In genomic region chr17:46728496-46728895, GRCm38 (mm10) we compare ENCODE assay signal across 8 mouse cellular contexts. TPM values are rescaled to one million over a fixed set of nuclear protein-coding genes. Genes with fewer than 3 reads are reported as not detected.
DNase-seq lines count a peak whose midpoint lies in the region; ATAC-seq and TF ChIP-seq lines count a peak whose summit lies in the region.

No protein-coding gene starts in this region.

- no peak for DNase-seq in cerebellum, adult 2 months
- DNase-seq in cerebellum, postnatal 4 days (ENCODE audit: low spot score in 2 of 2): no peak
- no peak for DNase-seq in kidney, postnatal 25 days
- no peak for DNase-seq in embryonic facial prominence, embryonic 14.5 days (ENCODE audit: low spot score)
- DNase-seq in thymus, adult 2 months: no peak

- H3K27me3 ChIP-seq in cerebellum, adult 2 months (ENCODE audit: control insufficient read depth, insufficient read depth, low read length): no peaks in the 10 kb centered on the region
- peaks cover 9% of the 10 kb centered on the region for H3K27me3 ChIP-seq in kidney, embryonic 14.5 days (ENCODE audit: control insufficient read depth, insufficient read depth, low read length)
- H3K27me3 ChIP-seq in embryonic facial prominence, embryonic 14.5 days (replicated peaks; ENCODE audit: control insufficient read depth, insufficient read depth, low read length): peaks cover 16% of the 10 kb centered on the region
- H3K27me3 ChIP-seq in liver, embryonic 16.5 days (ENCODE audit: control insufficient read depth, insufficient read depth, low read depth, low read length): 0 out of 2 replicates have a peak, but pooled peaks cover 2% of the 10 kb centered on the region
- no peaks in the 10 kb centered on the region for H3K27me3 ChIP-seq in thymus, adult 2 months (ENCODE audit: control insufficient read depth, insufficient read depth, low read length)

- no peak for TF ChIP-seq CTCF in cerebellum, adult 2 months (IDR thresholded peaks at IDR 0.05; ENCODE audit: borderline replicate concordance, insufficient read depth, low read depth, low read length)
- no peak for TF ChIP-seq CTCF in thymus, adult 2 months (IDR thresholded peaks at IDR 0.05; ENCODE audit: borderline replicate concordance, control insufficient read depth, extremely low read depth, insufficient read depth, low read length, poor library complexity)

- no peak for ATAC-seq in kidney, embryonic 14.5 days (ENCODE audit: low FRiP score, low TSS enrichment)
- no peak for ATAC-seq in embryonic facial prominence, embryonic 14.5 days (ENCODE audit: low read depth)
- ATAC-seq in liver, embryonic 16.5 days (ENCODE audit: low read depth): peak; percentile 8
- ATAC-seq in frontal cortex, adult (ENCODE audit: low TSS enrichment): no peak

- H3K4me3 ChIP-seq in cerebellum, adult 2 months (replicated peaks; ENCODE audit: insufficient read depth, low read depth, low read length): peak overlapping the region; percentile 63
- H3K4me3 ChIP-seq in kidney, embryonic 14.5 days (ENCODE audit: low read length): peak overlapping the region; percentile 10; the same call in 1 of the 2 replicates
- 0 out of 2 replicates have a peak overlapping the region, but pooled peaks have one; percentile 19 for H3K4me3 ChIP-seq in embryonic facial prominence, embryonic 14.5 days (ENCODE audit: low read depth, low read length)
- peak overlapping the region; percentile 48 for H3K4me3 ChIP-seq in liver, embryonic 16.5 days (ENCODE audit: low read depth, low read length)
- no peak overlapping the region for H3K4me3 ChIP-seq in thymus, adult 2 months (ENCODE audit: control insufficient read depth, insufficient read depth, low read length)

- peak overlapping the region; percentile 40 for H3K4me2 ChIP-seq in kidney, embryonic 14.5 days (replicated peaks; ENCODE audit: low read depth, low read length)
- H3K4me2 ChIP-seq in embryonic facial prominence, embryonic 14.5 days (ENCODE audit: low read depth, low read length): peak overlapping the region; percentile 43
- H3K4me2 ChIP-seq in liver, embryonic 16.5 days (ENCODE audit: low read depth, low read length): peak overlapping the region; percentile 22; the same call in 1 of the 2 replicates

- TF ChIP-seq POLR2A in cerebellum, adult 2 months (IDR thresholded peaks at IDR 0.05; ENCODE audit: borderline replicate concordance, insufficient read depth, low read length): no peak
- TF ChIP-seq POLR2A in thymus, adult 2 months (IDR thresholded peaks at IDR 0.05; ENCODE audit: control insufficient read depth, extremely low read depth, insufficient read depth, low read length, poor library complexity): no peak

- 28% methylated on average over 11 of the region's 11 CpGs for WGBS in cerebellum, adult 2 months
- WGBS in kidney, embryonic 14.5 days: 43% methylated on average over 11 of the region's 11 CpGs
- 40% methylated on average over 11 of the region's 11 CpGs for whole genome bisulfite sequencing in embryonic facial prominence, embryonic 14.5 days
- 52% methylated on average over 11 of the region's 11 CpGs for WGBS in liver, embryonic 16.5 days (ENCODE audit: insufficient replicate concordance)
- 85% methylated on average over 11 of the region's 11 CpGs for WGBS in thymus, adult 2 months

- peak overlapping the region; percentile 72 for H3K27ac ChIP-seq in cerebellum, adult 2 months (ENCODE audit: insufficient read depth, low read length)
- H3K27ac ChIP-seq in kidney, embryonic 14.5 days (ENCODE audit: low read depth, low read length): no peak overlapping the region
- no peak overlapping the region for H3K27ac ChIP-seq in embryonic facial prominence, embryonic 14.5 days (replicated peaks; ENCODE audit: low read depth, low read length)
- H3K27ac ChIP-seq in liver, embryonic 16.5 days (ENCODE audit: low read length): peak overlapping the region; percentile 66
- no peak overlapping the region for H3K27ac ChIP-seq in thymus, adult 2 months (ENCODE audit: control insufficient read depth, insufficient read depth, low read length)

- H3K4me1 ChIP-seq in cerebellum, adult 2 months (ENCODE audit: control insufficient read depth, insufficient read depth, low read length): peaks cover 28% of the 10 kb centered on the region
- no peaks in the 10 kb centered on the region for H3K4me1 ChIP-seq in kidney, embryonic 14.5 days (ENCODE audit: control insufficient read depth, insufficient read depth, low read length)
- H3K4me1 ChIP-seq in embryonic facial prominence, embryonic 14.5 days (ENCODE audit: control insufficient read depth, insufficient read depth, low read length): no peaks in the 10 kb centered on the region
- H3K4me1 ChIP-seq in liver, embryonic 16.5 days (ENCODE audit: control insufficient read depth, low read depth, low read length): no peaks in the 10 kb centered on the region; the same call in 1 of the 2 replicates
- no peaks in the 10 kb centered on the region for H3K4me1 ChIP-seq in thymus, adult 2 months (replicated peaks; ENCODE audit: control insufficient read depth, insufficient read depth, low read length)

- no peaks in the 10 kb centered on the region for H3K9me3 ChIP-seq in kidney, embryonic 14.5 days (ENCODE audit: control insufficient read depth, low read length)
- H3K9me3 ChIP-seq in embryonic facial prominence, embryonic 14.5 days (ENCODE audit: control insufficient read depth, low read length): no peaks in the 10 kb centered on the region
- no peaks in the 10 kb centered on the region for H3K9me3 ChIP-seq in liver, embryonic 16.5 days (replicated peaks; ENCODE audit: control insufficient read depth, low read length)

- H3K36me3 ChIP-seq in kidney, embryonic 14.5 days (ENCODE audit: control insufficient read depth, insufficient read depth, low read length): peaks cover 17% of the 10 kb centered on the region; the same call in 1 of the 2 replicates
- peaks cover 24% of the 10 kb centered on the region; the same call in 1 of the 2 replicates for H3K36me3 ChIP-seq in embryonic facial prominence, embryonic 14.5 days (ENCODE audit: control insufficient read depth, insufficient read depth, low read length)
- H3K36me3 ChIP-seq in liver, embryonic 16.5 days (ENCODE audit: control insufficient read depth, insufficient read depth): no peaks in the 10 kb centered on the region
- H3K36me3 ChIP-seq in thymus, adult 2 months (ENCODE audit: control insufficient read depth, insufficient read depth, low read length): no peaks in the 10 kb centered on the region

- 0 out of 2 replicates have a peak overlapping the region, but pooled peaks have one; percentile 37 for H3K9ac ChIP-seq in kidney, embryonic 14.5 days (ENCODE audit: low read depth, low read length)
- H3K9ac ChIP-seq in embryonic facial prominence, embryonic 14.5 days (ENCODE audit: low read depth, low read length): peak overlapping the region; percentile 48
- H3K9ac ChIP-seq in liver, embryonic 16.5 days (ENCODE audit: low read depth, low read length): peak overlapping the region; percentile 43

RNA-seq across cellular contexts. Expression of gene Gnmt, which starts 0.5 kb away (rescaled TPM):
- 12.0 and 18.1 TPM in 2 replicates for polyA plus RNA-seq in cerebellum, adult 2 months (2012; rRNA removed)
- 0.43 and 1.0 TPM in 2 replicates for polyA plus RNA-seq in kidney, embryonic 14.5 days (2014; fragmentation: Nextera tagmentation; extraction: Ambion mirVana)
- polyA plus RNA-seq in embryonic facial prominence, embryonic 14.5 days (2014; fragmentation: Nextera tagmentation; extraction: Ambion mirVana): 1.2 and 1.6 TPM in 2 replicates
- 112 and 152 TPM in 2 replicates for polyA plus RNA-seq in liver, embryonic 16.5 days (2015; fragmentation: Nextera tagmentation; extraction: Ambion mirVana)
- 4.4 and 10.6 TPM in 2 replicates for polyA plus RNA-seq in thymus, adult 2 months (2012; rRNA removed)

RNA-seq across cellular contexts. Expression of gene Pex6, which starts 17.2 kb away (rescaled TPM):
- 46.5 and 52.4 TPM in 2 replicates for polyA plus RNA-seq in cerebellum, adult 2 months (2012; rRNA removed)
- polyA plus RNA-seq in kidney, embryonic 14.5 days (2014; fragmentation: Nextera tagmentation; extraction: Ambion mirVana): 20.5 and 21.0 TPM in 2 replicates
- polyA plus RNA-seq in embryonic facial prominence, embryonic 14.5 days (2014; fragmentation: Nextera tagmentation; extraction: Ambion mirVana): 22.2 and 26.7 TPM in 2 replicates
- 8.1 and 10.4 TPM in 2 replicates for polyA plus RNA-seq in liver, embryonic 16.5 days (2015; fragmentation: Nextera tagmentation; extraction: Ambion mirVana)
- polyA plus RNA-seq in thymus, adult 2 months (2012; rRNA removed): 105 and 113 TPM in 2 replicates

RNA-seq across cellular contexts. Expression of gene Cnpy3, which starts 23.5 kb away (rescaled TPM):
- 68.6 and 76.6 TPM in 2 replicates for polyA plus RNA-seq in cerebellum, adult 2 months (2012; rRNA removed)
- polyA plus RNA-seq in kidney, embryonic 14.5 days (2014; fragmentation: Nextera tagmentation; extraction: Ambion mirVana): 61.7 and 71.5 TPM in 2 replicates
- 62.6 and 68.5 TPM in 2 replicates for polyA plus RNA-seq in embryonic facial prominence, embryonic 14.5 days (2014; fragmentation: Nextera tagmentation; extraction: Ambion mirVana)
- polyA plus RNA-seq in liver, embryonic 16.5 days (2015; fragmentation: Nextera tagmentation; extraction: Ambion mirVana): 24.7 TPM in 2 replicates
- 61.5 and 67.1 TPM in 2 replicates for polyA plus RNA-seq in thymus, adult 2 months (2012; rRNA removed)

RNA-seq across cellular contexts. Expression of gene Ppp2r5d, which starts 23.6 kb away (rescaled TPM):
- 137 and 139 TPM in 2 replicates for polyA plus RNA-seq in cerebellum, adult 2 months (2012; rRNA removed)
- 61.1 and 99.9 TPM in 2 replicates for polyA plus RNA-seq in kidney, embryonic 14.5 days (2014; fragmentation: Nextera tagmentation; extraction: Ambion mirVana)
- 79.5 and 87.5 TPM in 2 replicates for polyA plus RNA-seq in embryonic facial prominence, embryonic 14.5 days (2014; fragmentation: Nextera tagmentation; extraction: Ambion mirVana)
- 25.5 and 28.7 TPM in 2 replicates for polyA plus RNA-seq in liver, embryonic 16.5 days (2015; fragmentation: Nextera tagmentation; extraction: Ambion mirVana)
- polyA plus RNA-seq in thymus, adult 2 months (2012; rRNA removed): 113 and 117 TPM in 2 replicates

RNA-seq across cellular contexts. Expression of gene Ptcra, which starts 35.0 kb away (rescaled TPM):
- polyA plus RNA-seq in cerebellum, adult 2 months (2012; rRNA removed): 0.19 and 0.23 TPM in 2 replicates
- 0.38 and 0.56 TPM in 2 replicates for polyA plus RNA-seq in kidney, embryonic 14.5 days (2014; fragmentation: Nextera tagmentation; extraction: Ambion mirVana)
- 0.21 and 0.31 TPM in 2 replicates for polyA plus RNA-seq in embryonic facial prominence, embryonic 14.5 days (2014; fragmentation: Nextera tagmentation; extraction: Ambion mirVana)
- polyA plus RNA-seq in liver, embryonic 16.5 days (2015; fragmentation: Nextera tagmentation; extraction: Ambion mirVana): 0.13 and 0.16 TPM in 2 replicates
- polyA plus RNA-seq in thymus, adult 2 months (2012; rRNA removed): 126 and 163 TPM in 2 replicates

Comparison
In these comparisons a context has a peak if more than half of its experiments do, and no peak if none do; other contexts are left out.
1. H3K27ac ChIP-seq: peak in cerebellum, adult 2 months (single experiment) and liver, embryonic 16.5 days (single experiment); none in kidney, embryonic 14.5 days (single experiment), embryonic facial prominence, embryonic 14.5 days (single experiment) and thymus, adult 2 months (single experiment).
2. Peak in every context shown above with its lines, with median percentiles within 50 percentile points of each other: H3K4me2 ChIP-seq and H3K9ac ChIP-seq.